Mouse (Mus musculus): ENCODE measurements around the gene Qrsl1. TPM values are rescaled to one million over a fixed set of nuclear protein-coding genes. Genes with fewer than 3 reads are reported as not detected.

Qrsl1 gene
- polyA plus RNA-seq, 1 experiment from 2014 or later = 19.2 TPM

DNA sequence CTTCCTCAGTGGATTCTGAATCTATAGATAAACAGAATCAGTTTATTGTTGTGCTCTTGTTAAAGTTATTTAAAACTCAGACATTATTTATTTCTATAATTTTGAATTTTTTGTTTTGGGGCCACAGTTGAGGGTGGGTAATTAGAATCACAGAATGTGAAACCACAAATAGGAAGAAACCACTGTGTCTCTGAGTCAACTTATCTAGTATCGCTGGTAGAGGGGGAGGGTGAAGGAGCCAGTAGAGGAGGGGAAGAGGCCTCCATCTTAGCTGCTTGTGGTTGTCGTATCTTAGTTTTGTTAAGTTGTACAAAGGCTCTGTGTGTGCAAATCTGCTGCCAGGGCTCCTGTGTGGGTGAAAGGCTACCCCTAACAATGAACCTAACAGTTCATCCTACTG, 15.2 kb upstream of the Qrsl1 start:
- no peak overlapping the region for H3K4me3 ChIP-seq (ENCODE audit: low read length)
- no peak for ATAC-seq
- peaks cover 3% of the 10 kb centered on the region; the same call in 1 of the 2 replicates for H3K4me1 ChIP-seq (ENCODE audit: control insufficient read depth, insufficient read depth, low read length)
- no peak overlapping the region for H3K9ac ChIP-seq (ENCODE audit: low read depth, low read length)
- no peaks in the 10 kb centered on the region for H3K36me3 ChIP-seq (ENCODE audit: control insufficient read depth, insufficient read depth, low read length)
- H3K9me3 ChIP-seq (ENCODE audit: control insufficient read depth, low read length) = no peaks in the 10 kb centered on the region
- H3K27me3 ChIP-seq (replicated peaks; ENCODE audit: control insufficient read depth, insufficient read depth, low read length) = no peaks in the 10 kb centered on the region
- H3K27ac ChIP-seq (ENCODE audit: low read length) = no peak overlapping the region
- H3K4me2 ChIP-seq (ENCODE audit: low read depth, low read length) = no peak overlapping the region
- WGBS = 80% methylated on average over 2 of the region's 2 CpGs

- WGBS = 79% methylated on average over 12 of the region's 12 CpGs
- Histone ChIP-seq H3K9me3 (ENCODE audit: control insufficient read depth, low read length) (no peaks in the 10 kb centered on the region), H3K4me2 (ENCODE audit: low read depth, low read length) (no peak overlapping the region), H3K36me3 (ENCODE audit: control insufficient read depth, insufficient read depth, low read length) (no peaks in the 10 kb centered on the region), H3K9ac (ENCODE audit: low read depth, low read length) (no peak overlapping the region), H3K27ac (ENCODE audit: low read length) (no peak overlapping the region), H3K4me1 (ENCODE audit: control insufficient read depth, insufficient read depth, low read length) (peaks cover 3% of the 10 kb centered on the region; the same call in 1 of the 2 replicates), H3K4me3 (ENCODE audit: low read length) (no peak overlapping the region), H3K27me3 (replicated peaks; ENCODE audit: control insufficient read depth, insufficient read depth, low read length) (no peaks in the 10 kb centered on the region)
- no peak for ATAC-seq
Observed at GRCm38 (mm10) chr10:43916181-43916580, 14.6 kb upstream of the Qrsl1 start.

- Histone ChIP-seq H3K9ac (ENCODE audit: low read depth, low read length) (no peak overlapping the region), H3K27ac (ENCODE audit: low read length) (no peak overlapping the region), H3K27me3 (replicated peaks; ENCODE audit: control insufficient read depth, insufficient read depth, low read length) (no peaks in the 10 kb centered on the region), H3K4me3 (ENCODE audit: low read length) (no peak overlapping the region), H3K9me3 (ENCODE audit: control insufficient read depth, low read length) (no peaks in the 10 kb centered on the region), H3K4me2 (ENCODE audit: low read depth, low read length) (no peak overlapping the region), H3K36me3 (ENCODE audit: control insufficient read depth, insufficient read depth, low read length) (no peaks in the 10 kb centered on the region), H3K4me1 (ENCODE audit: control insufficient read depth, insufficient read depth, low read length) (peaks cover 3% of the 10 kb centered on the region; the same call in 1 of the 2 replicates)
- no peak for ATAC-seq
- WGBS = 76% methylated on average over 3 of the region's 3 CpGs
Observed at GRCm38 (mm10) chr10:43912236-43912635, 10.7 kb upstream of the Qrsl1 start.

GRCm38 (mm10) chr10:43910873-43911142, 9.3 kb upstream of the Qrsl1 start:
- Histone ChIP-seq H3K9me3 (ENCODE audit: control insufficient read depth, low read length) (no peaks in the 10 kb centered on the region), H3K27me3 (replicated peaks; ENCODE audit: control insufficient read depth, insufficient read depth, low read length) (no peaks in the 10 kb centered on the region), H3K27ac (ENCODE audit: low read length) (no peak overlapping the region), H3K4me2 (ENCODE audit: low read depth, low read length) (no peak overlapping the region), H3K4me3 (ENCODE audit: low read length) (no peak overlapping the region), H3K36me3 (ENCODE audit: control insufficient read depth, insufficient read depth, low read length) (no peaks in the 10 kb centered on the region), H3K4me1 (ENCODE audit: control insufficient read depth, insufficient read depth, low read length) (no peaks in the 10 kb centered on the region), H3K9ac (ENCODE audit: low read depth, low read length) (no peak overlapping the region)
- WGBS = 88% methylated on average over 8 of the region's 8 CpGs
- no peak for ATAC-seq

GRCm38 (mm10) chr10:43910032-43910872, 8.7 kb upstream of the Qrsl1 start:
- no peak for ATAC-seq
- WGBS = 77% methylated on average over 12 of the region's 12 CpGs

GRCm38 (mm10) chr10:43904569-43904968, 3.0 kb upstream of the Qrsl1 start:
- peak; percentile 52; the same call in 1 of the 2 replicates for ATAC-seq
- Histone ChIP-seq H3K4me3 (ENCODE audit: low read length) (no peak overlapping the region), H3K27me3 (replicated peaks; ENCODE audit: control insufficient read depth, insufficient read depth, low read length) (no peaks in the 10 kb centered on the region), H3K9ac (ENCODE audit: low read depth, low read length) (no peak overlapping the region), H3K36me3 (ENCODE audit: control insufficient read depth, insufficient read depth, low read length) (no peaks in the 10 kb centered on the region), H3K9me3 (ENCODE audit: control insufficient read depth, low read length) (no peaks in the 10 kb centered on the region), H3K27ac (ENCODE audit: low read length) (no peak overlapping the region), H3K4me2 (ENCODE audit: low read depth, low read length) (no peak overlapping the region), H3K4me1 (ENCODE audit: control insufficient read depth, insufficient read depth, low read length) (peaks cover 7% of the 10 kb centered on the region)
- 59% methylated on average over 1 of the region's 1 CpGs for WGBS

More at GRCm38 (mm10) chr10:43910032-43910872, 8.7 kb upstream of the Qrsl1 start:
- no peak overlapping the region for H3K27ac ChIP-seq (ENCODE audit: low read length)
- no peaks in the 10 kb centered on the region for H3K36me3 ChIP-seq (ENCODE audit: control insufficient read depth, insufficient read depth, low read length)
- H3K4me1 ChIP-seq (ENCODE audit: control insufficient read depth, insufficient read depth, low read length) = no peaks in the 10 kb centered on the region
- no peaks in the 10 kb centered on the region for H3K27me3 ChIP-seq (replicated peaks; ENCODE audit: control insufficient read depth, insufficient read depth, low read length)
- no peak overlapping the region for H3K9ac ChIP-seq (ENCODE audit: low read depth, low read length)
- H3K4me3 ChIP-seq (ENCODE audit: low read length) = no peak overlapping the region
- H3K4me2 ChIP-seq (ENCODE audit: low read depth, low read length) = no peak overlapping the region
- H3K9me3 ChIP-seq (ENCODE audit: control insufficient read depth, low read length) = no peaks in the 10 kb centered on the region

- H3K27ac ChIP-seq (ENCODE audit: low read length) = no peak overlapping the region
- no peak; the same call in 1 of the 2 replicates for ATAC-seq
- 5% methylated on average over 30 of the region's 30 CpGs for WGBS
Observed at GRCm38 (mm10) chr10:43900883-43901570, 518 bp downstream of the Qrsl1 start.

GRCm38 (mm10) chr10:43898276-43898675, 3.3 kb downstream of the Qrsl1 start:
- peaks cover 7% of the 10 kb centered on the region for H3K4me1 ChIP-seq (ENCODE audit: control insufficient read depth, insufficient read depth, low read length)
- H3K27ac ChIP-seq (ENCODE audit: low read length) = no peak overlapping the region
- no peak overlapping the region for H3K4me2 ChIP-seq (ENCODE audit: low read depth, low read length)
- no peaks in the 10 kb centered on the region for H3K36me3 ChIP-seq (ENCODE audit: control insufficient read depth, insufficient read depth, low read length)
- no peaks in the 10 kb centered on the region for H3K27me3 ChIP-seq (replicated peaks; ENCODE audit: control insufficient read depth, insufficient read depth, low read length)
- H3K9me3 ChIP-seq (ENCODE audit: control insufficient read depth, low read length) = no peaks in the 10 kb centered on the region
- no peak overlapping the region for H3K4me3 ChIP-seq (ENCODE audit: low read length)
- no peak overlapping the region for H3K9ac ChIP-seq (ENCODE audit: low read depth, low read length)
- no peak for ATAC-seq
- WGBS = 83% methylated on average over 7 of the region's 7 CpGs

More at GRCm38 (mm10) chr10:43900883-43901570, 518 bp downstream of the Qrsl1 start:
- Histone ChIP-seq H3K4me3 (ENCODE audit: low read length) (peak overlapping the region; percentile 76), H3K9ac (ENCODE audit: low read depth, low read length) (peak overlapping the region; percentile 79), H3K27me3 (replicated peaks; ENCODE audit: control insufficient read depth, insufficient read depth, low read length) (no peaks in the 10 kb centered on the region), H3K9me3 (ENCODE audit: control insufficient read depth, low read length) (no peaks in the 10 kb centered on the region), H3K4me2 (ENCODE audit: low read depth, low read length) (peak overlapping the region; percentile 52), H3K4me1 (ENCODE audit: control insufficient read depth, insufficient read depth, low read length) (peaks cover 7% of the 10 kb centered on the region), H3K36me3 (ENCODE audit: control insufficient read depth, insufficient read depth, low read length) (no peaks in the 10 kb centered on the region)

DNA sequence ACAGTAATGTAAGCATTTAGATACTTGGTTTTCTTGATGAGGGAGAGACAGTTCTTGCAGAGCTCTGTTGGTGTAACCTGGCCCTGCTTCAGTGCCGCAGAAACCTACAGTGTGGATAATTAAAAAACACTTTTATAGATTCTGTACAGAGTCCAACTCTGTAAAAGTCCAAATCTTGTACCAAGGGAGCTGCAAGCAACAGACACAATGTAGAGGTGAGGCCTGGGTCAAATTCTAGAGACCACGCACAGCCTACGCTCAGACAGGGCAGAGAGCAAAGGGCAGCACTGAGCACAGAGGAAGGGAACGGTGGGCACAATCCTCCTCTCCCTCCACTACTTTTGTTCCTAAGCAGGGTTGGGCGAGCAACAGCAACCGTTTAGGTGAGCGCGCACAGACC, 5.5 kb downstream of the Qrsl1 start:
- Histone ChIP-seq H3K4me3 (ENCODE audit: low read length) (no peak overlapping the region), H3K9ac (ENCODE audit: low read depth, low read length) (no peak overlapping the region), H3K27me3 (replicated peaks; ENCODE audit: control insufficient read depth, insufficient read depth, low read length) (no peaks in the 10 kb centered on the region), H3K9me3 (ENCODE audit: control insufficient read depth, low read length) (no peaks in the 10 kb centered on the region), H3K27ac (ENCODE audit: low read length) (no peak overlapping the region), H3K4me2 (ENCODE audit: low read depth, low read length) (no peak overlapping the region), H3K36me3 (ENCODE audit: control insufficient read depth, insufficient read depth, low read length) (no peaks in the 10 kb centered on the region), H3K4me1 (ENCODE audit: control insufficient read depth, insufficient read depth, low read length) (no peaks in the 10 kb centered on the region)
- no peak; the same call in 1 of the 2 replicates for ATAC-seq
- WGBS = 87% methylated on average over 8 of the region's 8 CpGs

All from intestine, embryonic 16.5 days (tissue).